Mouse (Mus musculus) midbrain, embryonic 13.5 days (tissue): ENCODE results near the gene Lonp2. TPM values are rescaled to one million over a fixed set of nuclear protein-coding genes. Genes with fewer than 3 reads are reported as not detected.

Source experiments
- ATAC-seq: fragments of 200-750 bp; cut with Nextera tagmentation; 2 replicates; pipeline ENCODE4 v1.8.0; 2017; ENCODE audit warnings: mild to moderate bottlenecking, moderate TSS enrichment, moderate library complexity
- H3K27ac ChIP-seq: fragments of 300-500 bp; sonication (generic); 2 replicates; pipeline ENCODE4 v1.5.1; 2015; ENCODE audit warnings: inconsistent platforms, mild to moderate bottlenecking, moderate library complexity
- H3K27me3 ChIP-seq: fragments of 300-500 bp; sonication (generic); 2 replicates; pipeline ENCODE4 v1.6.1; 2015; ENCODE audit warnings: mild to moderate bottlenecking, inconsistent platforms
- H3K36me3 ChIP-seq: fragments of 300-500 bp; sonication (generic); 2 replicates; pipeline ENCODE4 v1.6.1; 2015; ENCODE audit warnings: mild to moderate bottlenecking, inconsistent platforms
- H3K4me1 ChIP-seq: fragments of 300-500 bp; sonication (generic); replicated peaks from 2 replicates; pipeline ENCODE4 v1.6.1; 2015; ENCODE audit warnings: inconsistent platforms
- H3K4me2 ChIP-seq: fragments of 300-500 bp; sonication (generic); replicated peaks from 2 replicates; pipeline ENCODE4 v1.6.1; 2015; ENCODE audit warnings: moderate library complexity, mild to moderate bottlenecking, inconsistent platforms
- H3K4me3 ChIP-seq: fragments of 300-500 bp; sonication (generic); replicated peaks from 2 replicates; pipeline ENCODE4 v1.5.1; 2015; ENCODE audit warnings: mild to moderate bottlenecking, inconsistent platforms
- H3K9ac ChIP-seq: fragments of 300-500 bp; sonication (generic); replicated peaks from 2 replicates; pipeline ENCODE4 v1.6.1; 2015; ENCODE audit warnings: mild to moderate bottlenecking, inconsistent platforms
- H3K9me3 ChIP-seq: fragments of 300-500 bp; sonication (generic); 2 replicates; pipeline ENCODE4 v1.6.1; 2016; ENCODE audit warnings: mild to moderate bottlenecking, inconsistent platforms
- WGBS: fragments of 180-500 bp; shearing (Covaris S2); methylation state at CpG from one replicate; pipeline ENCODE4 v1.1.7; 2015; 5-methylcytosine and 5-hydroxymethylcytosine counted together
- polyA plus RNA-seq: library from polyadenylated mRNA; unstranded; fragments of >200 nt; fragmentation: Nextera tagmentation; extraction: Ambion mirVana; gene quantifications from 2 replicates; pipeline ENCODE4 v1.2.1, GENCODE M21; 2015

Lonp2 gene
- polyA plus RNA-seq, 1 experiment from 2014 or later = 88.3 TPM

DNA sequence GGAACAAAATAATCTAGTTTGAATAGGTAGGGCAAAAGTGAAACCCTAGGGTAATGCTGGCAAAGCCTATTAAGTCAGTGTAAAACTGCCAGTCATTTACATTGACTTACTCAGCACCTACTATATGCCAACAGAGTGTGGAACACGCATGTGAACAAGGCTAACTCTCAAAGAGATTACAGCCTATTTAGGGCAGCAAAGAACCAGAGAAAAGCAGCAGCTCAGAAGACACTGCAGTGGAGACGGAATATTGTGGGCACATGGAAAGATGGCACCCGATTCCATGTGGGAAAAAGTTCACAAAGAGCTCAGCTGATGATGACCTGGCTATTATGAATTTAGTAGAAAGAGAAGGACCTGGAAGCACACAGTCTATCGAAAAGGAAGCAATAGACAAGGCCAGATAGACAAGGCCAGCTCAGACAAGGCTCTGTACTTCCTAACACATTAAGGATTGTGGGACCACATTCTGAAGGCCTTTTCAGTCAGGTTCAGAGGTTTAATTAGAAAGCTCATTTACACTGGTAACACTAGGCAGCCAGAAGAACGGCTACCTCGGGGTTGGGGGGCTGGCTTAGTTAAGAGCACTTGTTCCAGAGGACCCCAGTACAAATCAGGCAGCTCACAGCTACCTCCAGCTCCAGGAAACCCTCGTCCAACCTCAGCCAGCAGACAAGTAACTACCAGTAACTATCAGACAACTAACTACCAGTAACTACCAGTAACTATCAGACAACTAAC, 118.9 kb downstream of the Lonp2 start:
- 0 out of 2 replicates have a peak overlapping the region, but pooled peaks have one; percentile 19 for H3K4me2 ChIP-seq

DNA sequence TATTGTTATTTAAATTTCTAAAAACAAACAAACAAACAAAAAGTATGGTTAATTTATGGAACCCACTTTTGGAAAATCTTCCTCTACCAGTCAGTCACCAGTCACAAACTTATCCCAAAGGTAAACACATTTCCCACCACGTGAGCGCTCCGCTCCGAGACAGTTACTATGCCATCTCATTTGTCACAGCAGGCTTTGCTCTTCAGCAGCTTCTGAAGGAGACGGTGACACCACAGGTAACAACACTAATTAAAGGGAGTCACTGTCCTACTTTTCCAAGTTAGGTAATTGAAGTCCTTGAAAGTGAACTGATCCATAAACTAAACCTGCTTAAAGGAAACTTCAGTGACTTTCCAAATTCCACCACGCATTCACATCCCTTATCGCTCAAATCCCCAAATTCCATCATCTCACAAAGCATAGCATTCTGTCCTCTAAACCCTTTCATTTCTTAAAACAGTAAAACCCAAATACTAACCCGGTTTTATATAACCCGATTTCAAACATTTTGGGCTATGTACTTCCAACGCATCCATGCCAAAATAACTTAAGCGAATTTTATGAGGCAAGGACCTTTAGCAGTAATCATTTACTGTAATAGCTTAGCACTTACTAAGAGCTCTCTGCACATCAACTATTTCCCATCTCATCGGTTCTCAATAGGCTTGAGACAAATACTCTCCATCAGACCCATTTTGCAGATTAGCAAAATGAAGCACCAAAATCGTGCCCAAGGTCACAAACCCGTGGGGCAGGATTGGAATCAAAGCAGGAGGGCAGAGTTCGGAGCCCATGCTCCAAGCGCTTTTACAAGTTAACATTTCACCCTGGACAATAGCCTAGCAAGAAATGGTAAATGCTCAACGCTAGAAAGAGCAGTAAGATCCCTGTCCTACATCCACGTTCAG, 120.7 kb downstream of the Lonp2 start:
- peak; percentile 7; the same call in 1 of the 2 replicates for ATAC-seq
- 4% methylated on average over 18 of the region's 18 CpGs for WGBS
- Histone ChIP-seq H3K9ac (peak overlapping the region; percentile 97), H3K4me2 (peak overlapping the region; percentile 79), H3K4me3 (peak overlapping the region; percentile 80), H3K36me3 (no peaks in the 10 kb centered on the region), H3K27ac (peak overlapping the region; percentile 98), H3K9me3 (no peaks in the 10 kb centered on the region), H3K4me1 (peaks cover 41% of the 10 kb centered on the region), H3K27me3 (no peaks in the 10 kb centered on the region)

More for the DNA sequence above, 118.9 kb downstream of the Lonp2 start:
- no peaks in the 10 kb centered on the region for H3K27me3 ChIP-seq
- no peak for ATAC-seq
- H3K4me3 ChIP-seq = 0 out of 2 replicates have a peak overlapping the region, but pooled peaks have one; percentile 4
- H3K4me1 ChIP-seq = peaks cover 41% of the 10 kb centered on the region
- H3K27ac ChIP-seq = no peak overlapping the region
- 75% methylated on average over 7 of the region's 7 CpGs for WGBS
- no peak overlapping the region for H3K9ac ChIP-seq
- H3K9me3 ChIP-seq = no peaks in the 10 kb centered on the region
- no peaks in the 10 kb centered on the region for H3K36me3 ChIP-seq

DNA sequence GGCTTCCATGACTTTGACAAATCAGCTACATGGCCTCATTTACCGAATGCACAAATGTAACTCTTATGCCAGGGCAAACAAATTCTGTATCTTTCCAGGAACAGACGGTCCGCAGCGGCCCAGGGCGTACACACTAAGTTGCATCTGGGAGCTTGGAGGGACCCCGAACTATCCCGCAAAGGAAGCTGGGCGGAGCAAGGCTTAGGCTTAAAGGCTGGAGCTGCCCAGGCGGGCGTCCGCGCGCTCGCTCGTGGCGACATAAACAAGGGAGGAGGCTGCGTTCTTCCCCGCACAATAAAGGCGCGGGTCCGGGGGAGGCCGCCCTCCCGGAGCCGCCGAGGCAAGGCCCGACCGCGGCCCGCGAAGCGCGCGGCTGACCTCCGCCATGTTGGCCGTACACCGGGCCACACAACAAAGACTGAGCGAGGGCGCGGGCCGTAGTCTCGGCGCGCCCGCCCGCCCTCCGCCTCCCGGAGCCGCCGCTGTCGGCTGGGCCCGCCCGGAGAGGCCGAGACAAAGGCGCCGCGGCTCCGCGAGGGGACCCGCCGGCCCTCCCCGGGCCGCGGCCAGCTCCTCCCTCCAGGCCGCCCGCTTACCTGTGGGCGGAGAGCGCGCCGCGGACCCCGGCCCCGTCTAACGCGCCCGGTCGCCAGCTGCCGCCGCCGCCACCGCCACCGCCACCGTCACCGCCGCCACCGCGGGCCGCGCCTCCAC, 121.5 kb downstream of the Lonp2 start, which contains the start of the genes Gm10638 and Siah1a:
TSS of gene Gm10638 (plus strand) at position 479 of the 714 bp plus-strand sequence.
TSS of gene Siah1a (minus strand) at position 714 of the 714 bp plus-strand sequence.
- H3K27me3 ChIP-seq = no peaks in the 10 kb centered on the region
- H3K9ac ChIP-seq = peak within 1 kb of the TSS; percentile 97
- peaks cover 41% of the 10 kb centered on the region for H3K4me1 ChIP-seq
- WGBS = under 1% methylated on average over 67 of the region's 88 CpGs
- H3K27ac ChIP-seq = peak within 1 kb of the TSS; percentile 98
- peak; percentile 86 for ATAC-seq
- H3K9me3 ChIP-seq = no peaks in the 10 kb centered on the region
- peak within 1 kb of the TSS; percentile 79 for H3K4me2 ChIP-seq
- H3K4me3 ChIP-seq = peak within 1 kb of the TSS; percentile 80
- H3K36me3 ChIP-seq = no peaks in the 10 kb centered on the region

DNA sequence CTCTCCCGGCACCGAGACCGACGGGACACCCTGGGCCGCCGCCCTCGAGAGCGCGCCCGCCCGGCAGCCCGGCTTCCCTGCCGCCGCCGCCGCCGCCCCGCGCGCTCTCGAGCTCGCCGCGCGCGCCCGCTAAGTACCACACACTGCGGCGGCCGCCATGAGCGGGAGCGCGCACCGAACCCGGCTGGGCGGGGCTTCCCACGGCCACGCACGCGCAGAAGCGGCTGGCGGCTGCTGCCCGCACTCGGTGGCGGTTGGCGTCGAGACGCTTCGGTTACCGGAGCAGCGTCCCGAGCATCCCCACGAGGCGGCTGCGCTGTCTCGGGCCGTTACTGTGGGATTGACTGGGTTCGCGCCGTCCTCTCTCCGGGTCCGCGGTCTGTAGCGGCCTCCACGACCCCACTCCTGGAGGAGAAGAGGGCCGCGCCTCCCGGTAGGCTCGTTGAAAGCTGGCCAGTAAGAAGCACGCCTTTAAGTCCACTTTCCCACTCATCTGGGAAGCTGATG, 122.1 kb downstream of the Lonp2 start:
- Histone ChIP-seq H3K36me3 (no peaks in the 10 kb centered on the region), H3K27me3 (no peaks in the 10 kb centered on the region), H3K9ac (peak overlapping the region; percentile 97), H3K4me1 (peaks cover 41% of the 10 kb centered on the region), H3K4me3 (peak overlapping the region; percentile 80), H3K27ac (peak overlapping the region; percentile 98), H3K4me2 (peak overlapping the region; percentile 78), H3K9me3 (no peaks in the 10 kb centered on the region)
- under 1% methylated on average over 61 of the region's 70 CpGs for WGBS
- ATAC-seq = peak; percentile 88

DNA sequence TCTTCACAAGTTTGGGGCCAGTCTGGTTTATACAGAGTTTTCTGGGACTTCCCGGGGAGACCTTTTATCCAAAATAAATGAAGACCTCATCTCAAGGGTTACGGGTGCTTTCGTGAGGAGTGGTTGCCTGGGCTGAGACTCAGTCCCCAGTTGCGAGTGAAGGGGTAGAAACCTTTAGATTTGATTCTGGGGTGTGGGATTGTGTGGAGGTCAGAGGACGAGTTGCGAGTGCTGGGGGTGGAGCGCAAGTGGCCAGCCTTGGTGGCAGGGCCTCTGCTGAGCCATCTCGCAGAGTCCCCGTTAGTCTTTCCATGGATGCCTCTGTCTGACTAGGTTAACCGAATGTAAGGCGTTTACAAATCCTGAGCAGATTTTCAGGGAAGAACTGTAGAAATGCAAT, 122.7 kb downstream of the Lonp2 start:
- H3K9ac ChIP-seq = peak overlapping the region; percentile 97
- H3K27ac ChIP-seq = peak overlapping the region; percentile 98
- H3K9me3 ChIP-seq = no peaks in the 10 kb centered on the region
- peak overlapping the region; percentile 78 for H3K4me2 ChIP-seq
- 2% methylated on average over 11 of the region's 11 CpGs for WGBS
- H3K27me3 ChIP-seq = no peaks in the 10 kb centered on the region
- peaks cover 38% of the 10 kb centered on the region for H3K4me1 ChIP-seq
- peak overlapping the region; percentile 80 for H3K4me3 ChIP-seq
- peak; percentile 47 for ATAC-seq
- no peaks in the 10 kb centered on the region for H3K36me3 ChIP-seq

DNA sequence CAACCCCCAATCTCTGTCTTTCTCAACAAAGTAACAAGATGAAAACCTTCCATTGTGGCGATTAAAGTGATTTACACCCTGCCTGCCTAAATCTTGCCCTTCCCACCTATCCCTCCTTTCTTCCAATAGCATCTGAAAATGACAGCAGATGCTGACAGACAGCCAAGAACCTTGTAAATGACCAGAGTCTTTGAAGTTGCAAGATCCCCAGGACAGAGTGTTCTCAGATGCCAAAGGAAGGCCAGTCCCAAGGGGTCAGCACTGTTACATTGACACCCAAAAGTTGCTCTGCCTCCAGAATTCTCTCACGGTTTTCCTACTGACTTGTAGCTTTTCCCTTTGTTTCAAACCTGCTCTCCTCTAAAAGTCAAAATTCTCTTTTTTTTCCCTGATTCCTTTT, 126.0 kb downstream of the Lonp2 start:
- H3K27me3 ChIP-seq = no peaks in the 10 kb centered on the region
- no peak overlapping the region for H3K9ac ChIP-seq
- no peaks in the 10 kb centered on the region for H3K9me3 ChIP-seq
- peaks cover 10% of the 10 kb centered on the region for H3K4me1 ChIP-seq
- no peak for ATAC-seq
- 53% methylated on average over 2 of the region's 2 CpGs for WGBS
- H3K4me3 ChIP-seq = no peak overlapping the region
- no peaks in the 10 kb centered on the region for H3K36me3 ChIP-seq
- no peak overlapping the region for H3K27ac ChIP-seq
- no peak overlapping the region for H3K4me2 ChIP-seq

DNA sequence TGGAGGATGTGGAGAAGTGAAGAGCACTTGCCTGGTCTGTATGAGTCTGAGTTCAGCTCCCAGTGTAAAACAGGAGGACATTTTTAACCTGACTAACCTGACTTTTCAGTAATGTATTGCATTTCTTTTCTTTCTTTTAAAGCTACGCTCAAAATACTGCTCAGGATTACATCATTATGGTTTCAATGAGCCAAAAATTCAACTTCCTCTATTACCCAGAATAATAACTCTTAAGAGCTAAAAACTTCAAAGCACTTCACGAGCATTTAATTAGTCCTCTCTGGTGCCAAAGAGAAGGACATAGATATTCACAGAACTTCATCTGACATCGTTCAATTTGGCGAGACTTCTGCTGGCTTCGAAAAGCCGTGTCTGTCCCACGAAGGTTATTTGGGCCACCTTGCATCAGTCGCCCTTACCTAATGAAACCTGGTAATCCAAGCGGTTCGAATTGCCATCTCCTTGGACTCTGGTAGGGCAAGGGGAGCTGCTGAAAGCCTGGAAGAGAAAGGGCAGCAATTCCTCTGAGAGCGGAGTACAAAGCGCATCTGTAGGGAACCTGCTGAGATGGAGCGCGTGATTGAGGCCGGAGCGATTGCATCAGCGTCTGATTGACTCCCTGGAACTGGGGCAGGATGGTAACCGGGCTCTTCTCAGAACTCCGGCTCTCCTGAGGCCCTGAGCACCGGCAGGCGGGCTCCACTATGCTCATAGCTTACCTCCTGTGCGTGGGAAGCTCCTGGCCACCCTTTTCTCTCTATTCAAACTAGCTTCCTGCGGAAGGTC, 133.3 kb downstream of the Lonp2 start:
- ATAC-seq = 0 out of 2 replicates have a peak, but pooled peaks have one; percentile 30
- Histone ChIP-seq H3K9ac (peak overlapping the region; percentile 37), H3K4me3 (peak overlapping the region; percentile 4; the same call in 1 of the 2 replicates), H3K4me2 (peak overlapping the region; percentile 45), H3K27ac (no peak overlapping the region), H3K9me3 (no peaks in the 10 kb centered on the region), H3K36me3 (no peaks in the 10 kb centered on the region), H3K27me3 (no peaks in the 10 kb centered on the region), H3K4me1 (peaks cover 6% of the 10 kb centered on the region)
- WGBS = 19% methylated on average over 23 of the region's 23 CpGs

DNA sequence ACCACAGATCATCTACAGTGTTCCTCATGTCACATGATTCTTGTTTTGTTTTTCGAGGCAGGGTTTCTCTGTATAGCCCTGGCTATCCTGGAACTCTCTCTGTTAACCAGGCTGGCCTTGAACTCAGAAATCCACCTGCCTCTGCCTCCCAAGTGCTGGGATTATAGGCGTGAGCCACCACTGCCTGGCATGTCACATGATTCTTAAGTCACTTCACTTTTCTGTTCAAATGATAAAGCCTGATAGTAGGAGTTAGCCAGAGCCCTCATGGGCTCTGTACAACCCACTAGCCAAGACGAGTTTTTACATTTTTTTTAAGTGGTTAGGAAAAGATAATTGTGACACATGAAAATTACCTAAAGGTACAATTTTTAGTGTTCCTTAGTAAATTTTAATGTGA, 134.8 kb downstream of the Lonp2 start:
- ATAC-seq = no peak
- Histone ChIP-seq H3K9ac (no peak overlapping the region), H3K27me3 (no peaks in the 10 kb centered on the region), H3K36me3 (no peaks in the 10 kb centered on the region), H3K4me2 (no peak overlapping the region), H3K4me1 (peaks cover 6% of the 10 kb centered on the region), H3K27ac (no peak overlapping the region), H3K9me3 (no peaks in the 10 kb centered on the region), H3K4me3 (no peak overlapping the region)
- WGBS = 76% methylated on average over 3 of the region's 3 CpGs

DNA sequence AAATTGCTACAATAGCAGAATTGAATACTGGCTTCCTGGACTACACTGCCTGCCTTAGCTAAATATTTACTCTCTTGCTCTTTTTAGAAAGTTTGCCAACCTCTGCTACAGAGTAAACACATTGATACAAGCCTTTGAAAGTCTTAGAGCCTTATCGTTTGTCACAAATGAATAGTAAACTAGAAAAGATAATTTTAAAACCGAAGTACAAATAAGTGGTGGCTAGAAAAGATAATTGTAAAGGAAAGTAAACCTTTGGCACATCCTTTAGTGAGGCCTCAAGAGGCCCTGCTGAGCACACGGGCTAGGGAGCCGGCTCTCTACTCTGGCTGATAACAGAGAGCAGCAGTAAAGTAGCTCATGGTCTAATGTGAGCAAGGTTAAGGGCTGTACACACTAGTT, 135.2 kb downstream of the Lonp2 start:
- no peaks in the 10 kb centered on the region for H3K27me3 ChIP-seq
- H3K9me3 ChIP-seq = no peaks in the 10 kb centered on the region
- H3K4me1 ChIP-seq = peaks cover 6% of the 10 kb centered on the region
- no peak overlapping the region for H3K27ac ChIP-seq
- H3K36me3 ChIP-seq = no peaks in the 10 kb centered on the region
- no peak overlapping the region for H3K4me2 ChIP-seq
- H3K9ac ChIP-seq = no peak overlapping the region
- no peak for ATAC-seq
- H3K4me3 ChIP-seq = no peak overlapping the region
- WGBS = 57% methylated on average over 4 of the region's 4 CpGs

DNA sequence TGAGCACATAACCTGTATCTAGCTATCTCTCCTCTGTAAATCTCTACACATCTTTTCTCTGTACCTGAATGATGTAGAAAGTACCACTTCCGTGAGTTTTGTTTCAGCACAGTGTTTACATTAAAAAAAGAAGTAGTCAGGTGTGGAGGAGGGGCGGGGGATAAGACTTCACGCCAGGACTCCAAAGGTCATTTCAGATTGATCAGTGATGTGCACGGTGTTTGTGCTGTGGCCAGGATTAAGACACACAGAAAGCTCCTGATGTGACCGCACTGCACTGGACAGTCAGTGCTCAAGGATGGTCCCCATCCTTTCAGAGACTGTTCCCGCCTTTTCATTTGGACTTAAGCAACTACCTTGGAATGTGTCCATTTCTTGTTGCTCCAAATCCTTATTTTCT, 136.9 kb downstream of the Lonp2 start:
- WGBS = 53% methylated on average over 6 of the region's 6 CpGs
- ATAC-seq = no peak
- no peak overlapping the region for H3K9ac ChIP-seq

DNA sequence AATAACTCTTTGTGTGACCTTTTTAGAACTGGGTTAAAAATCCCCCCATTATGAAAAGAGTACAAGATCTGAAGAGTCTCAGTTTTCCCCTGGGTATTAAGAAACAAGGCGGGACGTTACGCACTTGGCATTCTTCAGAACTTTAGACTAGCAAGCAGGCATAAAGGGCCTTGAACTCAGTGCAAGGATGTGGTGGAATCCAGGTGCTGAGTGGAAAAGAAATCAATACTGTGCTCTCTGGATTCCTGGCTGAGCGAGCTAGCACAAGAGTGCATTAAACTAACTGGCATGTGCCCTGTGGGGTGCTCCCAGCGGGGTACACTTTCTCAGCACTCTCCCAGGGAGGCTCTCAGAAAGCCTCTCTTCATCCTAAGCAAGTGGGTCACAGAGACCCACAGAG, 139.0 kb downstream of the Lonp2 start:
- Histone ChIP-seq H3K9me3 (no peaks in the 10 kb centered on the region), H3K36me3 (no peaks in the 10 kb centered on the region), H3K9ac (no peak overlapping the region), H3K4me1 (no peaks in the 10 kb centered on the region), H3K27me3 (no peaks in the 10 kb centered on the region), H3K4me3 (no peak overlapping the region), H3K4me2 (no peak overlapping the region), H3K27ac (no peak overlapping the region)
- WGBS = 53% methylated on average over 5 of the region's 5 CpGs
- no peak for ATAC-seq

More for the DNA sequence above, 136.9 kb downstream of the Lonp2 start:
- no peak overlapping the region for H3K27ac ChIP-seq
- H3K4me3 ChIP-seq = no peak overlapping the region
- no peaks in the 10 kb centered on the region for H3K9me3 ChIP-seq
- no peaks in the 10 kb centered on the region for H3K27me3 ChIP-seq
- no peaks in the 10 kb centered on the region for H3K36me3 ChIP-seq
- peaks cover 6% of the 10 kb centered on the region for H3K4me1 ChIP-seq
- H3K4me2 ChIP-seq = no peak overlapping the region
